Mouse (Mus musculus) regulatory T cell (primary cell): Measurements from ENCODE around the gene B230217C12Rik.
"Not testable (repeated sequence)": the region's sequence is repeated elsewhere in the genome, so short reads cannot be mapped to it uniquely, and the experiment has no call there.

ENCODE experiments used
- in situ Hi-C: fragments of 300-600 bp; cut with MboI, MseI; formaldehyde crosslinking; loops from one replicate; pipeline ENCODE4 v1.15.1; 2025; ENCODE audit warnings: high pct_unique_total_duplicates

B230217C12Rik gene

DNA sequence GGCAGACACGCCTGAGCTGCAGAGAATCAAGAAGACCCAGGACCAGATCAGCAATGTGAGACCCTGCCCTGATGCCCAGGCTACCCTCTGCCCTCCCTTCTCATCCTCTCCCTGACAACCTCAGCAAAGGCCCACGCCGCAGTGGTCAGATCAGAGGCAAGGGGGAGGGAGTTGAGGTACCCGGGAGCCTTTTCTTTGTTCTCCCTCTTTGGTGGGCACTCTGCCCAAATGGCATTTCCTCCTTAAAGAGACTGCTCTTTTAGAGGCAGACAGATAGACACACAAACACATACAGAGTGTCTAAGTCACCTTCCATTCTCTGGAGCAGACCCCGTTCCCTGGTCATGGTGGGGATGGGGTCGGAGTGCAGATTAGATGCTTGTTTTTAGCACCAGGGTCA is 15.7 kb upstream of the B230217C12Rik start:
- in situ Hi-C loops = no loop called here

- in situ Hi-C loops = no loop called here
Measured at GRCm38 (mm10) chr11:97825295-97825694, 15.3 kb upstream of the B230217C12Rik start.

GRCm38 (mm10) chr11:97825971-97826370 is 14.6 kb upstream of the B230217C12Rik start:
- in situ Hi-C loops = no loop called here

DNA sequence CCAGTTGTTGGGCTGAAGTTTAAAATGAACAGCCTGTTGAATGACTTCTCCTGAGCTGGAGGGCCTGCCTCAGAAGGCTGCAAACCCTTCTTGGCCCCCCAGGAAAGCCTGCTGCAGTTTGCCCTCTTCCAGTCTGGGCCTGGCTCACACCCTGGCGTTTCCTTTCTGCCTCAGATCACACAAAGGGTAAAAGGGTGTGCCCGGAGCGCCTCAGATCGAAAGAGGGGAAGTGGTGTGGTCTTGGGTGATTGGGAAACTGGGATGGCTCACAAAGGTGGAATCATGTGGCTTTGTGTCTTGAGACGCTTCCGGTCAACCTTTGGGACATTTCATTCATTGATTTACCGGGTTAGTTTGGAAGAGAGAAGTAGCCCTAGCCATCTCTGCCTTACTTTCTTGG is 14.2 kb upstream of the B230217C12Rik start:
- in situ Hi-C loops = no loop called here

- in situ Hi-C loops = no loop called here
Measured at GRCm38 (mm10) chr11:97827654-97828053, 12.9 kb upstream of the B230217C12Rik start.

GRCm38 (mm10) chr11:97829365-97829764 is 11.2 kb upstream of the B230217C12Rik start:
- in situ Hi-C loops = no loop called here

DNA sequence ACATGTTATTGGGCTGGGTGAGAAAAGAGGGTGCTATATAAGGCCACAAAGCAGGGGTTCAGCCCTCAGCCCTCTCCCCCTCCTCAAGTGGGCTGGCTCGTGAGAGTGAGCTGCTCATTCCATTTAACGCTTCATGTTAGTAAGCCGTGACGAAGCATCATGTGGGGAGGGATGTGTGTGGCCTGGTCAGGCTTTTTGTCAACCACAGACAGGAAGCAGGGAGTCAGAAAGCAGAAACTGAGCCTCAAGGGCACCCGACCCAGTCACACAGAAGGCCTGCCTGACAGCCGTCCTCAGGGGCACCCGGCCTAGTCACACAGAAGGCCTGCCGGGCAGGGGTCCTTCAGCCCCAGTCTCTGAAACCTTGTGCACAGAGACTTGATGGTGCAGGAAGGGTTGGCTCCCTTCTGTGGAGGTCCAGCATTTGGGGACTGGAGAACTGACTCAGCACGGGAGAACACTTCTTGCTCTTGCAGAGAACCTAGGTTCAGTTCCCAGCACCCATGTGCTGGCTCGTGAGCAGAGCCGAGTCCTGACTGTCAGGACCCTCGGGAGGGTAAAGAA is 10.6 kb upstream of the B230217C12Rik start:
- in situ Hi-C loops = no loop called here

- in situ Hi-C loops = no loop called here
Measured at GRCm38 (mm10) chr11:97830501-97830900, 10.1 kb upstream of the B230217C12Rik start.

GRCm38 (mm10) chr11:97832001-97832400 is 8.6 kb upstream of the B230217C12Rik start:
- in situ Hi-C loops = no loop called here

DNA sequence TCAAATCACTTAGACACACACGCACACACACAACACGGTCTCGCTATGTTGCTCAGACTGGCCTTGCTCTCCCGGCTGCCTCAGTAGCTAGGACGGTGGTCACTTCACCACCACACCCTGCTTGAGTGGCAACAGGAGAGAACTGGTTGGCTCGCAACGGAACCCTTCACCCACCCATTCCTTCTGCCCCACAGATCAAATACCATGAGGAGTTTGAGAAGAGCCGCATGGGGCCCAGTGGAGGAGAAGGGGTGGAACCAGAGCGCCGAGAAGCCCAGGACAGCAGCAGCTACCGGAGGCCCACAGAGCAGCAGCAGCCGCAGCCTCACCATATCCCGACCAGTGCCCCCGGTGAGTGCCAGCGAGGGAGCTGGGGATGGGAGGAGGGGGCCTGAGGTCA is 7.2 kb upstream of the B230217C12Rik start:
- in situ Hi-C loops = no loop called here

- in situ Hi-C loops = no loop called here
Measured at GRCm38 (mm10) chr11:97836541-97836940, 4.0 kb upstream of the B230217C12Rik start.

- in situ Hi-C loops = not testable (repeated sequence)
Measured at GRCm38 (mm10) chr11:97837051-97837450, 3.5 kb upstream of the B230217C12Rik start.

GRCm38 (mm10) chr11:97837641-97838149 is 2.9 kb upstream of the B230217C12Rik start:
- in situ Hi-C loops = no loop called here

- in situ Hi-C loops = no loop called here
Measured at GRCm38 (mm10) chr11:97838779-97839440, 1.7 kb upstream of the B230217C12Rik start.

- in situ Hi-C loops = loop anchor here (5.0 to 10.0 kb wide), 2 partner anchors 37 to 955 kb away; partner anchors contain the start of gene Msl1
Measured at GRCm38 (mm10) chr11:97839441-97840134, 992 bp upstream of the B230217C12Rik start.

- in situ Hi-C loops = loop anchor here (5.0 to 10.0 kb wide), 2 partner anchors 38 to 955 kb away; partner anchors contain the start of gene Msl1
Measured at GRCm38 (mm10) chr11:97840135-97840490, 467 bp upstream of the B230217C12Rik start.

DNA sequence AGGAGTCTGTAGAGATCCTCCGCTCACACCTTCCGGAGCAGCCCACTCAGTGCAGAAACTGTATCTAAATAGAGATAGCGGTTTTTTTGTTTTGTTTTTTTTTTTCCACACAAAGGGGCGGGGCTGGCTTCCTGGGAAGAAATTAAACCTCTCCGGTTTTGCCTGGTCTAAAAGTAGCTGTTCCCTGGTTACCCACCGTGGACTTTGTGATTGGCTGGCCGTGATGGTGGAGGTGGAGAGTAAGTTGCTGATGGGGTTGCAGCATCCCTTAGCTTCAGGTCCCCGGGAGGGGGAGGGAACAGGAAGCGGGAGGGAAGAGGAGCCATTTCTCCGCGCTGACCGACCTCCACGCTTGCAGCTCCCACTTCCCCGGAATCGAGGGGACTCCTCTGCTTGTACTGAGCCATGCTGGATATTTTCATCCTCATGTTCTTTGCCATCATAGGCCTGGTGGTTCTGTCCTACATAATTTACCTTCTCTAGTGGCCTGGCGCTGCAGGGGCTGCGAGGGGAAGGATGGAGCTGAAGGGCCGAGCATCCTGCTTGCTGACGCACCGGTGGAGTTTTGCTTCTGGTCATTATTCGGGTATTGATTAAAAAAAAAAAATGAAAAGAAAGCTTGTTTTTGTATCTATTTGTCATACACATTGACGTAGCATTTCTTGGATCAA is 546 bp downstream of the B230217C12Rik start:
- in situ Hi-C loops = loop anchor here (5.0 to 10.0 kb wide), 2 partner anchors 39 to 954 kb away; partner anchors contain the start of gene Msl1

DNA sequence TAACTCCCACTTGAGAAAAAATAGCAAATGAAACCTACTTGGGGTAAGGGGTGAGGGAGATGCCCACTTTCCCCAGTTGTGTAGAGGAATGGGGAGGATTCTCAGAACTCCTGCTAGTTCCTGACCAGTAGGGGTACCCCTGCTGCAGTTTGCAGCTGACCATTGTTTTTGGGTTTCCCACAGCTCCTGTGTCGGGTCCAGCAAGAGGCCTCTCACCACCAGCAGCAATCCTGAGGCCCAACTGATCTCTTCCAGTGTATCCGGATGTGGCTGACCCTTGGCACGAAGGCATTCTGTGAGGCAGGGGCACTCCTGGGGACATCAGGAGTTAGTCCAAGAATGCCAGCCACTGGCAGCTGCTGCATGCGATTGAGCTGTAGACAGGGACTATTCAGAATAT is 1.4 kb downstream of the B230217C12Rik start:
- in situ Hi-C loops = loop anchor here (5.0 to 10.0 kb wide), 2 partner anchors 40 to 953 kb away; partner anchors contain the start of gene Msl1

DNA sequence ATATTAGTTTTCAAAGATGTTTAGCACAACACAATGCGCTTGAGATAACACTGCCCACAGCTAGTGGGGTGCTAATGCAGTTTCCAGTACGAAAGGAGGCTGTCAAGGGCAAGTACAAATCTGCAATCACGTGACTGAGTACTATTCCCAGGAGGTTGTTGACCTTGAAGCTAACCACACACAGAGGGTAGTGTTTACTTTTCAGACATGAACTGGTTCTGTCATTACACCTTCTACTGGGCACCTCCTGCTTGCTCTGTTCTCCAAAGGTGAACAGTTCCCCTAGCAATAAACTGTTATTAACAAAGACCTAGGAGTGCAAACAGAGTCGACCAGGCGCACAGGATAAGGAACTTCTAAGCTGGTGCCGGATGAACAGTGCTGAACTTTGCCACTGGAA is 9.8 kb downstream of the B230217C12Rik start:
- in situ Hi-C loops = no loop called here

DNA sequence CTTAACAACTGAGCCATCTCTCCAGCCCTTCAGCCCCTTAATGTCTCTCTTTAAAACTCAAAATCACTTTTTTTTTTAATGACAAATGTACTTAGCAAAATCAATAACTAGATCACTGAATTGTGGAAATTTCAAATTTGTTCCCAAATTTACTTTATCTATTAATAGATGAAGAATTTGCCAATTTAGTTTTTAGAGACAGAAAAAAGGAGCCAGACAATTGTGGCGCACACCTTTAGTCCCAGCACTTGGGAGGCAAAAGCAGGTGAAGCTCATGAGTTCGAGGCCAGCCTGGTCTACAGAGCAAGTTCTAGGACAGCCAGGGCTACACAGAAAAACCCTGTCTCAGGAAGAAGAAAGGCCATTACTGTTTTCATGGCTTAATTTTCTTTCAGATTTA is 11.0 kb downstream of the B230217C12Rik start:
- in situ Hi-C loops = no loop called here

GRCm38 (mm10) chr11:97855473-97855872 is 14.9 kb downstream of the B230217C12Rik start:
- in situ Hi-C loops = no loop called here

DNA sequence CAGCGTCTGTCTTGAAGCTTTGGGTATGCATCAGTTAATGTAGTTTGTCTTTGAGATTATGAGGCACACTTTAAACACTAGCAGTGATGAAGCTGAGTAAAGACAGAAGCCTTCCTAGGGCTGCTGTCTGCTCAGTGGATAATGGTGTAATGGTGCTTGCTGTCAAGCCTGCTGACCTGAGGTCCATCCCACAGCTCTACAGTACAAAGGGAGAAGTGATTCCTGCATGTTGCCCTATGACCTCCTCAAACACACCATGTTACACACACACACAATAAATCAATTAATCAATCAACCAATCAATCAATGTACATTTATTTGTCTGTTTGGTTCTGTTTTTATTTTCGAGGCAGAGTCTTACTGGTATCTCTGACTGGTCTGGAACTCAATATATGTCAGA is 21.6 kb downstream of the B230217C12Rik start:
- in situ Hi-C loops = loop anchor here (5.0 kb wide), 1 partner anchor 715 kb away; no protein-coding TSS in a partner anchor
